ENCODE assay signal across 8 mouse cellular contexts in the genomic region with DNA sequence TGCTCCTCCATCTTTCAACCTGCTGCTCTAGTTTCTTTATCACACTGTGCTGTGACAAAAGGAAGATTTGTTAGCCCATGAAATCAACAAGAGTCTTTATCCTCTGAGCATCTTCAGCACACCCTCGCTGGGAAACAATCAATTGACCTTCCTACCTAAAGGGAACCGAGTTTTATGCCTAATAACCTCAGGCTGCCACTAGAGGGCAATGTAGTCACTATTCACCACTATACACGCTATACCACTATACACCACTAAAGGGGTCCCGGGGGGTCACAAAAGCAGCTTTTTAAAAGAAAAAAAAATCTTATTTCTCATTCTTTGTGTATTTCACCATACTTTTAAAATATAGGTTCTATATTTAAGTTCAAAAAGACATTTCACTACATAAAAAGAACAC. TPM values are rescaled to one million over a fixed set of nuclear protein-coding genes. Genes with fewer than 3 reads are reported as not detected.
DNase-seq lines count a peak whose midpoint lies in the region; ATAC-seq and TF ChIP-seq lines count a peak whose summit lies in the region.

No protein-coding gene starts in this region.

- peak; percentile 90 for TF ChIP-seq CTCF in lung, embryonic 14.5 days (IDR thresholded peaks at IDR 0.05; ENCODE audit: low read depth)

- no peak overlapping the region for H3K4me3 ChIP-seq in forebrain, embryonic 11.5 days (ENCODE audit: low read depth, low read length)
- no peak overlapping the region for H3K4me3 ChIP-seq in forebrain, embryonic 15.5 days
- no peak overlapping the region for H3K4me3 ChIP-seq in embryonic facial prominence, embryonic 11.5 days (ENCODE audit: low read depth, low read length)
- H3K4me3 ChIP-seq in kidney, embryonic 16.5 days (ENCODE audit: low read length), result no peak overlapping the region
- no peak overlapping the region for H3K4me3 ChIP-seq in lung, embryonic 14.5 days (ENCODE audit: low read depth, low read length)

- 0 out of 2 replicates have a peak, but pooled peaks have one; percentile 40 for ATAC-seq in forebrain, embryonic 11.5 days (replicated peaks; ENCODE audit: low FRiP score)
- no peak for ATAC-seq in forebrain, embryonic 15.5 days (replicated peaks)
- no peak; the same call in 1 of the 2 replicates for ATAC-seq in embryonic facial prominence, embryonic 11.5 days (replicated peaks; ENCODE audit: insufficient number of reproducible peaks, low FRiP score, low TSS enrichment, low read depth)
- ATAC-seq in kidney, embryonic 16.5 days (ENCODE audit: low FRiP score, low TSS enrichment), result peak; percentile 58; the same call in 1 of the 2 replicates
- ATAC-seq in lung, embryonic 14.5 days (ENCODE audit: insufficient read depth), result no peak

- H3K9ac ChIP-seq in forebrain, embryonic 11.5 days (ENCODE audit: low read length), result no peak overlapping the region
- no peak overlapping the region for H3K9ac ChIP-seq in forebrain, embryonic 15.5 days (replicated peaks)
- no peak overlapping the region for H3K9ac ChIP-seq in embryonic facial prominence, embryonic 11.5 days (replicated peaks; ENCODE audit: low read length)
- H3K9ac ChIP-seq in kidney, embryonic 16.5 days (replicated peaks; ENCODE audit: low read length), result no peak overlapping the region
- H3K9ac ChIP-seq in lung, embryonic 14.5 days, result no peak overlapping the region

- 7% methylated on average over 4 of the region's 4 CpGs for WGBS in forebrain, embryonic 11.5 days
- WGBS in forebrain, embryonic 15.5 days, result 5% methylated on average over 4 of the region's 4 CpGs
- 10% methylated on average over 4 of the region's 4 CpGs for WGBS in embryonic facial prominence, embryonic 11.5 days
- 9% methylated on average over 4 of the region's 4 CpGs for WGBS in kidney, embryonic 16.5 days
- 8% methylated on average over 4 of the region's 4 CpGs for WGBS in lung, embryonic 14.5 days

- H3K27me3 ChIP-seq in forebrain, embryonic 11.5 days (ENCODE audit: control insufficient read depth, insufficient read depth, low read length), result peaks cover 6% of the 10 kb centered on the region; the same call in 1 of the 2 replicates
- H3K27me3 ChIP-seq in forebrain, embryonic 15.5 days, result no peaks in the 10 kb centered on the region
- no peaks in the 10 kb centered on the region for H3K27me3 ChIP-seq in embryonic facial prominence, embryonic 11.5 days (ENCODE audit: control insufficient read depth, insufficient read depth, low read length)
- no peaks in the 10 kb centered on the region for H3K27me3 ChIP-seq in kidney, embryonic 16.5 days (ENCODE audit: insufficient read depth, low read length)
- no peaks in the 10 kb centered on the region for H3K27me3 ChIP-seq in lung, embryonic 14.5 days (ENCODE audit: insufficient read depth, low read length)
- no peaks in the 10 kb centered on the region for H3K27me3 ChIP-seq in splenic B cell, adult 2 months (ENCODE audit: control insufficient read depth, insufficient read depth, low read length, poor library complexity, severe bottlenecking)

- H3K9me3 ChIP-seq in forebrain, embryonic 11.5 days (ENCODE audit: control insufficient read depth, low read length), result no peaks in the 10 kb centered on the region
- no peaks in the 10 kb centered on the region for H3K9me3 ChIP-seq in forebrain, embryonic 15.5 days
- no peaks in the 10 kb centered on the region for H3K9me3 ChIP-seq in embryonic facial prominence, embryonic 11.5 days (replicated peaks; ENCODE audit: control insufficient read depth, low read length)
- H3K9me3 ChIP-seq in kidney, embryonic 16.5 days (ENCODE audit: low read length), result no peaks in the 10 kb centered on the region
- no peaks in the 10 kb centered on the region for H3K9me3 ChIP-seq in lung, embryonic 14.5 days (ENCODE audit: low read depth, low read length)

- no peak overlapping the region for H3K27ac ChIP-seq in forebrain, embryonic 11.5 days (ENCODE audit: low read depth, low read length)
- no peak overlapping the region for H3K27ac ChIP-seq in forebrain, embryonic 15.5 days (replicated peaks)
- no peak overlapping the region for H3K27ac ChIP-seq in embryonic facial prominence, embryonic 11.5 days (replicated peaks; ENCODE audit: low read depth, low read length)
- H3K27ac ChIP-seq in kidney, embryonic 16.5 days (ENCODE audit: low read length), result no peak overlapping the region
- H3K27ac ChIP-seq in lung, embryonic 14.5 days (ENCODE audit: low read depth), result no peak overlapping the region

- H3K36me3 ChIP-seq in forebrain, embryonic 11.5 days (ENCODE audit: control insufficient read depth, insufficient read depth, low read length), result no peaks in the 10 kb centered on the region
- H3K36me3 ChIP-seq in forebrain, embryonic 15.5 days, result no peaks in the 10 kb centered on the region
- no peaks in the 10 kb centered on the region for H3K36me3 ChIP-seq in embryonic facial prominence, embryonic 11.5 days (replicated peaks; ENCODE audit: control insufficient read depth, insufficient read depth, low read depth, low read length)
- H3K36me3 ChIP-seq in kidney, embryonic 16.5 days (ENCODE audit: insufficient read depth, low read length), result no peaks in the 10 kb centered on the region
- no peaks in the 10 kb centered on the region for H3K36me3 ChIP-seq in lung, embryonic 14.5 days (ENCODE audit: insufficient read depth)
- H3K36me3 ChIP-seq in splenic B cell, adult 2 months (ENCODE audit: control insufficient read depth, insufficient read depth, low read length, poor library complexity, severe bottlenecking), result no peaks in the 10 kb centered on the region

- peaks cover 16% of the 10 kb centered on the region for H3K4me1 ChIP-seq in forebrain, embryonic 11.5 days (replicated peaks; ENCODE audit: control insufficient read depth, insufficient read depth, low read length)
- H3K4me1 ChIP-seq in forebrain, embryonic 15.5 days, result peaks cover 26% of the 10 kb centered on the region
- H3K4me1 ChIP-seq in embryonic facial prominence, embryonic 11.5 days (ENCODE audit: control insufficient read depth, insufficient read depth, low read length), result no peaks in the 10 kb centered on the region
- H3K4me1 ChIP-seq in kidney, embryonic 16.5 days (ENCODE audit: insufficient read depth, low read length), result peaks cover 12% of the 10 kb centered on the region; the same call in 1 of the 2 replicates
- peaks cover 12% of the 10 kb centered on the region for H3K4me1 ChIP-seq in lung, embryonic 14.5 days (ENCODE audit: insufficient read depth)

- no peak overlapping the region for H3K4me2 ChIP-seq in forebrain, embryonic 11.5 days (ENCODE audit: low read depth, low read length, severe bottlenecking)
- no peak overlapping the region for H3K4me2 ChIP-seq in forebrain, embryonic 15.5 days (replicated peaks)
- no peak overlapping the region for H3K4me2 ChIP-seq in embryonic facial prominence, embryonic 11.5 days (ENCODE audit: low read depth, low read length)
- H3K4me2 ChIP-seq in kidney, embryonic 16.5 days (replicated peaks; ENCODE audit: low read depth, low read length), result no peak overlapping the region
- no peak overlapping the region for H3K4me2 ChIP-seq in lung, embryonic 14.5 days

- no peak for DNase-seq in forebrain, embryonic 11.5 days (ENCODE audit: low spot score)
- DNase-seq in urinary bladder, postnatal 25 days (ENCODE audit: low spot score), result peak; percentile 19
- no peak for DNase-seq in urinary bladder, adult 18-20 months (ENCODE audit: low spot score in 2 of 2)
- peak; percentile 81 for DNase-seq in embryonic facial prominence, embryonic 11.5 days (ENCODE audit: low spot score)
- peak; percentile 88 for DNase-seq in lung, embryonic 14.5 days
- DNase-seq in splenic B cell, adult 2 months (ENCODE audit: low read depth, low spot score), result peak; percentile 70

RNA-seq across cellular contexts. Expression of a gene that starts 15.9 kb away (rescaled TPM):
- polyA plus RNA-seq in forebrain, embryonic 11.5 days (2014; fragmentation: Nextera tagmentation; extraction: Ambion mirVana), result 5.5 and 5.6 TPM in 2 replicates
- polyA plus RNA-seq in forebrain, embryonic 15.5 days (2015; fragmentation: Nextera tagmentation; extraction: Ambion mirVana), result 14.2 and 15.7 TPM in 2 replicates
- polyA plus RNA-seq in embryonic facial prominence, embryonic 11.5 days (2014; fragmentation: Nextera tagmentation; extraction: Ambion mirVana), result 3.0 and 3.2 TPM in 2 replicates
- 1.9 and 2.1 TPM in 2 replicates for polyA plus RNA-seq in kidney, embryonic 16.5 days (2015; fragmentation: Nextera tagmentation; extraction: Ambion mirVana)
- 4.8 and 5.2 TPM in 2 replicates for polyA plus RNA-seq in lung, embryonic 14.5 days (2014; fragmentation: Nextera tagmentation; extraction: Ambion mirVana)

Comparison
In these comparisons a context has a peak if more than half of its experiments do, and no peak if none do; other contexts are left out.
1. ATAC-seq: peak in forebrain, embryonic 11.5 days (single experiment) and kidney, embryonic 16.5 days (single experiment); none in forebrain, embryonic 15.5 days (single experiment), embryonic facial prominence, embryonic 11.5 days (single experiment) and lung, embryonic 14.5 days (single experiment).
2. DNase-seq: peak in urinary bladder, postnatal 25 days (single experiment), embryonic facial prominence, embryonic 11.5 days (single experiment), lung, embryonic 14.5 days (single experiment) and splenic B cell, adult 2 months (single experiment); none in forebrain, embryonic 11.5 days (single experiment) and urinary bladder, adult 18-20 months (0 of 2).